Mouse (Mus musculus) heart, embryonic 13.5 days (tissue): ENCODE results near the gene Clint1. TPM values are rescaled to one million over a fixed set of nuclear protein-coding genes. Genes with fewer than 3 reads are reported as not detected.
"Not testable (repeated sequence)": the region's sequence is repeated elsewhere in the genome, so short reads cannot be mapped to it uniquely, and the experiment has no call there.

Source experiments
- ATAC-seq: fragments of 200-750 bp; cut with Nextera tagmentation; 2 replicates; pipeline ENCODE4 v1.8.0; 2017; ENCODE audit warnings: moderate TSS enrichment; ENCODE audit not compliant: insufficient number of reproducible peaks, low FRiP score, low TSS enrichment; ENCODE audit errors: extremely low read depth
- H3K27ac ChIP-seq: fragments of 300-500 bp; sonication (generic); replicated peaks from 2 replicates; pipeline ENCODE4 v1.5.1; 2015; ENCODE audit warnings: moderate library complexity, mild to moderate bottlenecking, inconsistent platforms
- H3K27me3 ChIP-seq: fragments of 300-500 bp; sonication (generic); replicated peaks from 2 replicates; pipeline ENCODE4 v1.6.1; 2015; ENCODE audit warnings: mild to moderate bottlenecking, inconsistent platforms
- H3K36me3 ChIP-seq: fragments of 300-500 bp; sonication (generic); 2 replicates; pipeline ENCODE4 v1.6.1; 2015; ENCODE audit warnings: mild to moderate bottlenecking, inconsistent platforms
- H3K4me1 ChIP-seq: fragments of 300-500 bp; sonication (generic); 2 replicates; pipeline ENCODE4 v1.6.1; 2015; ENCODE audit warnings: inconsistent platforms
- H3K4me2 ChIP-seq: fragments of 300-500 bp; sonication (generic); 2 replicates; pipeline ENCODE4 v1.6.1; 2015; ENCODE audit warnings: inconsistent platforms, mild to moderate bottlenecking, moderate library complexity
- H3K4me3 ChIP-seq: fragments of 300-500 bp; sonication (generic); 2 replicates; pipeline ENCODE4 v1.5.1; 2015; ENCODE audit warnings: moderate library complexity, mild to moderate bottlenecking, inconsistent platforms
- H3K9ac ChIP-seq: fragments of 300-500 bp; sonication (generic); 2 replicates; pipeline ENCODE4 v1.6.1; 2015; ENCODE audit warnings: inconsistent platforms, mild to moderate bottlenecking, moderate library complexity
- H3K9me3 ChIP-seq: fragments of 300-500 bp; sonication (generic); 2 replicates; pipeline ENCODE4 v1.6.1; 2016; ENCODE audit warnings: inconsistent platforms
- WGBS: fragments of 180-500 bp; shearing (Covaris S2); methylation state at CpG from one replicate; pipeline ENCODE4 v1.1.7; 2015; ENCODE audit warnings: mixed read lengths; 5-methylcytosine and 5-hydroxymethylcytosine counted together
- polyA plus RNA-seq: library from polyadenylated mRNA; unstranded; fragments of >200 nt; fragmentation: Nextera tagmentation; extraction: Ambion mirVana; gene quantifications from 2 replicates; pipeline ENCODE4 v1.2.1, GENCODE M21; 2015

The Clint1 gene
- polyA plus RNA-seq, 1 experiment from 2014 or later, result 50.6 TPM

DNA sequence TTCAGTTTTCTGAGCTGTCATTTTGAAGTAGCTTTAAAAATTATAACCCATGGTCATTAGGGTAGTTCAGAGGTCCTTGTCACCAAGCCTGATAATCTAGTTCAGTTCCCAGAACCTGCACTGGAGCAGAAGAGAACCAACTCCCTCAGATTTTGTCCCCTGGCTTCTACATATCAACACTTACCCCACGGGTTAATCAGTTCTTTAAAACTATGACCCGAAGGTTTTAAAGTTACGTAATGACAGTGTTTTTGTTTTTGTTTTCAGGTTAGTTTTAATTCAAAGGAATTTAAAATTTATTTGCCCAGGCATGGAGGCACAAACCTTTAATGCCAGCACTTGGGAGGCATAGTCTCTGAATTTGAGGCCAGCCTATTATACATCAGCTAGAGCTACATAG, 12.6 kb downstream of the Clint1 start:
- Histone ChIP-seq H3K9ac (no peak overlapping the region), H3K4me2 (no peak overlapping the region), H3K9me3 (no peaks in the 10 kb centered on the region), H3K27ac (no peak overlapping the region), H3K36me3 (peaks cover 16% of the 10 kb centered on the region), H3K4me1 (peaks cover 46% of the 10 kb centered on the region), H3K27me3 (no peaks in the 10 kb centered on the region), H3K4me3 (no peak overlapping the region)
- WGBS, result 80% methylated on average over 3 of the region's 3 CpGs
- no peak for ATAC-seq

DNA sequence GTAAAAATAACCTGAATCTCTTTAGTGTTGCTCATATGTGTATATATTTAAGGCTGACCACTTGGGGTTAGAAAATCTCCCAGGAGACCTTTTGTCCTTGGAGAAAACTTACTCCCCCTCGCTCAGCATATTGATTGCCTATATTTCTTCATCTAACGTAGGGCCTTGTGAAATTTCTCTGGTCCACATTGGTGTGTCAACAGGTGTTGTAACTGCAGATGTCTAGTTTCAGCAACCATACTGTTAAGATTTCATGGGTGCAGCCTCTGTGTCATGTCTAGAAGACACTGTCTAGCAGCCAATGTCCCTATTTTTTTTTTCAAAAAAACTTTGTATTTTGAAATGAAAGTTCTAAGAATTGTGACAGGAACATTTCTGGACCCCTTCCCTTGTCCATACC, 14.0 kb downstream of the Clint1 start:
- Histone ChIP-seq H3K9ac (no peak overlapping the region), H3K4me3 (no peak overlapping the region), H3K9me3 (no peaks in the 10 kb centered on the region), H3K4me1 (peaks cover 39% of the 10 kb centered on the region), H3K27ac (no peak overlapping the region), H3K27me3 (no peaks in the 10 kb centered on the region), H3K4me2 (no peak overlapping the region), H3K36me3 (peaks cover 11% of the 10 kb centered on the region; the same call in 1 of the 2 replicates)
- no peak for ATAC-seq
- WGBS, result 85% methylated on average over 2 of the region's 2 CpGs

DNA sequence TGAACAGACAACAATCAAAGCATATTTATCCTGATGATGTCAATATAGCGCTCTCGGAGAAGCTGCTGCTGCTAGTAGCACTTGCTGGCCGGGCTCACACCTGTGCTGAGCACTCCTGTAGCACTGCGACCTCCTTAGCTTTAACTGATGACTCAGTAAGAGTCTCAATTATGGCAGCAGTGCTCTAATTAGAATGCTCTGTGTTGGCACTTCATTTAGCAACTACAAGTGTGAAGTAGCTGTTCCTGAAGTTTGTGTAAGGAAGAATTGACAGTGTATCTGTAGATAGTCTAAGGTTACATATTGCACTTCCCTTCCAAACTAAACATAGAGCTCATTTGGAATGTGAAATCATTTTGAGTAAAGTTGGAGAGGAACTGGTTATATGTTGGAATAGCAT, 14.7 kb downstream of the Clint1 start:
- Histone ChIP-seq H3K36me3 (peaks cover 10% of the 10 kb centered on the region; the same call in 1 of the 2 replicates), H3K9me3 (no peaks in the 10 kb centered on the region), H3K27ac (no peak overlapping the region), H3K4me2 (no peak overlapping the region), H3K27me3 (no peaks in the 10 kb centered on the region), H3K4me3 (no peak overlapping the region), H3K4me1 (peaks cover 32% of the 10 kb centered on the region), H3K9ac (no peak overlapping the region)
- ATAC-seq, result no peak
- WGBS, result 78% methylated on average over 4 of the region's 4 CpGs

DNA sequence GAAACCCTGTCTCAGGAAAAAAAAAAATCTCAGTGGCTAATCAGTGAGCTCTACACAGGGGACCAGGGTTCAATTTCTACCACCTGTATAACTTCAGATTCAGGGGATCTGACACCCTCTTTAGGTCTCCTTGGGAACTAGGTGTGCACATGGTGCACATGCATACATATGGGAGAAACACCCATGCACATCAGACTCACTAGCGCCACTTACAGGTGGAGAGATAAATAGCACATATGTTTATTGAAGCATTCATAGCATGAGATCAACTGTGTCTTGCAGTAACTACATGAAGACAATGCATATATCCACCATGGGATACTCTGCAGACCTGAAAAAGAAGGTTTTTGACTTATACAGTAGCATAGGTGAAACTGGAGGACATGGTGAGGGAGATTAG, 21.8 kb downstream of the Clint1 start:
- no peak overlapping the region for H3K9ac ChIP-seq
- H3K27ac ChIP-seq, result no peak overlapping the region
- no peaks in the 10 kb centered on the region for H3K9me3 ChIP-seq
- 69% methylated on average over 1 of the region's 1 CpGs for WGBS
- no peak overlapping the region for H3K4me2 ChIP-seq
- H3K27me3 ChIP-seq, result no peaks in the 10 kb centered on the region
- no peak overlapping the region for H3K4me3 ChIP-seq
- peaks cover 29% of the 10 kb centered on the region; the same call in 1 of the 2 replicates for H3K36me3 ChIP-seq
- peaks cover 25% of the 10 kb centered on the region for H3K4me1 ChIP-seq
- ATAC-seq, result no peak

DNA sequence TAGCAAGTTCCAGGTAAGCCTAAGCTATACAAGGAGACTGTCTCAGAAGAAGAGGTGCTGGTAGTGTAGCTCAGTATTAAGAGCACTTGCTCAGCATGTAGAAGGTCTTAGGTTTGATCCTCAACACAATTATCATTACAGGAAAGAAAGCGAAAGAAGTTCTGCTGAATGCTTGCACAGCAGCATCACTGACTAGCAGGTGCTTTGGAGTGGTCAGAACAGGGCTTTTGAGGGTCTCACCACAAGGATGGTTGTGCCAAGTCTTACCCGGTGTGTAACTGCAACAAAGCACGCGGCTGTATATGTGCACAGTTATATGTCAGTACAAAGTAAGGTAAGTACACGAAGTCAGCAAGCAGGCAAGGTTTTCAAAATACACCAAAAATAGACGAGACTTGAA, 22.4 kb downstream of the Clint1 start:
- Histone ChIP-seq H3K4me3 (no peak overlapping the region), H3K9ac (no peak overlapping the region), H3K36me3 (peaks cover 29% of the 10 kb centered on the region; the same call in 1 of the 2 replicates), H3K27ac (no peak overlapping the region), H3K4me2 (no peak overlapping the region), H3K27me3 (no peaks in the 10 kb centered on the region), H3K9me3 (no peaks in the 10 kb centered on the region), H3K4me1 (peaks cover 31% of the 10 kb centered on the region)
- 93% methylated on average over 6 of the region's 6 CpGs for WGBS
- no peak for ATAC-seq

DNA sequence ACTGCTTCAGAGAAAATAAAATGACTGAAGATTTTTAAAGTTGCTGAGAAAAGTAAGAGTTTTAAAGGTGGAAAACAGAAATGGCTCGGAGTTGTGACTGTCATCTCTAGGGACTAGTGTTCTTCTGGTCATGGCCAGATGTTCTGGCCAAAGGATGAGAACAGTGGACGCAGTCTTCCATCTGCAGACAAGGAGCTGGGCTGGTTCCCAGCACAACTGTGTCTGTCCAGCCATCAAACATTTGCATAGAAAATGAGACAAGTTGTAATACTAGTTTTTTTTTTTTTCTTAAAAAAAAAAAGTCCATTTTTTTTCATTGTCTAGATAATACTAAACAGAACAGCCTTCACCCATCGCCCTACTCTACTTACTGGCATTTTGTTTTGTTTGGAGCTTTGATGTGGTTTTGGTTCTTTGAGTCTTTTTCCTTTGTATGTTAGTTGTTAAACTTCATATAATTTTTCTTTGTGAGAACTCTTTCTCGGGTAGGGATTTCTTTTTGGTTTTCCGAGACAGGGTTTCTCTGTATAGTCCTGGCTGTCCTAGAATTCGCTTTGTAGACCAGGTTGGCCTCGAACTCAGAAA, 23.6 kb downstream of the Clint1 start:
- H3K9me3 ChIP-seq, result no peaks in the 10 kb centered on the region
- no peak overlapping the region for H3K27ac ChIP-seq
- peaks cover 22% of the 10 kb centered on the region; the same call in 1 of the 2 replicates for H3K36me3 ChIP-seq
- H3K4me2 ChIP-seq, result no peak overlapping the region
- H3K4me3 ChIP-seq, result no peak overlapping the region
- no peaks in the 10 kb centered on the region for H3K27me3 ChIP-seq
- no peak overlapping the region for H3K9ac ChIP-seq
- 90% methylated on average over 7 of the region's 7 CpGs for WGBS
- H3K4me1 ChIP-seq, result peaks cover 42% of the 10 kb centered on the region
- no peak for ATAC-seq

DNA sequence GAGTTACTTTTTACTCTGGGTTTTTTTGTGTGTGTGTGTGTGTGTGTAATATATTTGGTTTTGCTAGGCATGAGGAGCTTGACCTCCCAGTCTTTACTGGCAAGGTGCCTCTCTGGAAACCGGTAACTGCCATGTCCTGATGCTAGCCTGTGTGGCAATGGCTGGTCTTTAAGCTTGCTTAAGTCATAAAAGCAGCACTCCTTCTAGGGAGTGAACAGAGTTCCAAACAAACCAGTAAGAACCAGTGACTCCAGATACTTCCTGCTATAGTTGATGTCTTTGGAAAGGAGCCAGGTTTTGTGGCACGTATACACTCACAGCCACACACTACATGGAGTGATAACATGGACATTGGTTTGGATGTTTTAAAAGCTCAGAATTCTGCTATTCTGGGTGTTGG, 24.2 kb downstream of the Clint1 start:
- no peak for ATAC-seq

DNA sequence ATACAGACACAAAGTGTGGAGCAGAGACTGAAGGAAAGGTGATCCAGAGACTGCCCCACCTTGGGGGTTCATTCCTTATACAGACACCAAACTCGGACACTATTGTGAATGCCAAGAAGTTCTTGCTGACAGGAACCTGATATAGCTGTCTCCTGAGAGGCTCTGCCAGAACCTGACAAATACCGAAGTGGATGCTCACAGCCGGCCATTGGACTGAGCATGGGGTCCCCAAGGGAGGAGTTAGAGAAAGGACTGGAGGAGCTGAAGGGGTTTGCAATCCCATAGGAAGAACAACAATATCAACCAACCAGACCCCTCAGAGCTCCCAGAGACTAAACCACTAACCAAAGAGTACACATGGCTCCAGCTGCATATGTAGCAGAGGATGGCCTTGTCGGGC, 27.5 kb downstream of the Clint1 start:
- not testable (repeated sequence) for H3K9me3 ChIP-seq, ATAC-seq, H3K27me3 ChIP-seq, H3K4me2 ChIP-seq, H3K9ac ChIP-seq, H3K4me3 ChIP-seq, H3K27ac ChIP-seq
- WGBS, result 47% methylated on average over 4 of the region's 4 CpGs
- H3K4me1 ChIP-seq, result peaks cover 72% of the 10 kb centered on the region
- H3K36me3 ChIP-seq, result peaks cover 17% of the 10 kb centered on the region; the same call in 1 of the 2 replicates

More for the DNA sequence above, 24.2 kb downstream of the Clint1 start:
- H3K27me3 ChIP-seq, result no peaks in the 10 kb centered on the region
- peaks cover 22% of the 10 kb centered on the region; the same call in 1 of the 2 replicates for H3K36me3 ChIP-seq
- no peaks in the 10 kb centered on the region for H3K9me3 ChIP-seq
- H3K4me3 ChIP-seq, result no peak overlapping the region
- H3K4me2 ChIP-seq, result no peak overlapping the region
- no peak overlapping the region for H3K27ac ChIP-seq
- H3K4me1 ChIP-seq, result peaks cover 48% of the 10 kb centered on the region
- 62% methylated on average over 2 of the region's 2 CpGs for WGBS
- H3K9ac ChIP-seq, result no peak overlapping the region

DNA sequence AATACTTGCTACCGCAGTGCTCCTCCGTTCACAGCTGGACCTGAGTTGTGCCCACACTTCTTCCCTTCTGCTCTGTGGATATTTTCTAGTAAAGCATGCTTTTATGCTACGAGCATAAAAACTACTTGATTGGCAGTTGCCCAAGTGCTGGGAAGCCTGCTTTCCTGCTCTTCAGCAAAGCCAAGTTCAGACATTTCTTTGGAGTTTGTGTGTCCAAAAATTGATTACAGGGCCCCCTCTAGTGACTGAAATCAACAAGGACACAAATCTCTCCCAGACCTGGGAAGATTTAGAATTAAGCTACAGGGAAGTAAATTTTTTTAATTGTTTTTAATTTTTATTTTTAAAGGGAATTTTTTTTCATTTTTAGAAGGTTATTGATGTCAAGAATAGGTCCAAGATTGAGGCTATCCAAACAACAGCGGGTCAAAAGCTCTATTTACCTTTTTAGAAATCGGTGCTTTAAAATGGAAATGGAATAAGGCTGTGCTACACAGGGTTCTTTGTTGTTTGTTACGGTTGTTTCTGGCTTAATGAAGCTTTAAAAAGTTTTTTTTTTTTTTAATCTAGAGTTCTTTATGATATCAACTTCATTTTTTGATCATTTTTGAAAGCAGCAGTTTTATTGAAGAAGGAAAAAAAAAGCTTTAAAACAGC, 29.3 kb downstream of the Clint1 start:
- Histone ChIP-seq H3K9me3 (no peaks in the 10 kb centered on the region), H3K9ac (0 out of 2 replicates have a peak overlapping the region, but pooled peaks have one; percentile 45), H3K4me2 (0 out of 2 replicates have a peak overlapping the region, but pooled peaks have one; percentile 18), H3K36me3 (peaks cover 23% of the 10 kb centered on the region), H3K27me3 (no peaks in the 10 kb centered on the region), H3K27ac (peak overlapping the region; percentile 61), H3K4me3 (no peak overlapping the region), H3K4me1 (peaks cover 65% of the 10 kb centered on the region)
- ATAC-seq, result no peak
- WGBS, result 63% methylated on average over 6 of the region's 6 CpGs

DNA sequence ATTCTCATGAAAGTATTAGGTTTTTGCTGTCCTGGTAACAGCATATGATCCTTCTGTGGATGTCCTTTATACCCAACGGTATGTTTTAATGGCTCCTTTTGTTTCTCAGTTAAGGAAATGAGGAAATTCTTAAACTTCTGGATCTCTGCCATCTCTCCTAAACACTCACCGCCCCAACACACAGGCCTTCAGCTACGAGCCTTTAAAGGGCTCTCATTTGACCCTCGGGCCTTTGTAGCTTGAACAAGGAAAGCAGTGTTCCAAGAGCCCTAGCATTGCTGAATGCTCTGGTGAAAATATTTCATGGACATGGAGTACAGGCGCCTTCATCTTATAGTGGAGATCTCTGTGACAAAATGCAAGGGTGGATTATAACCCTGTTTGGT, 29.8 kb downstream of the Clint1 start:
- Histone ChIP-seq H3K27ac (peak overlapping the region; percentile 61), H3K4me1 (peaks cover 63% of the 10 kb centered on the region), H3K4me2 (no peak overlapping the region), H3K36me3 (peaks cover 23% of the 10 kb centered on the region), H3K27me3 (no peaks in the 10 kb centered on the region), H3K9me3 (no peaks in the 10 kb centered on the region), H3K4me3 (no peak overlapping the region), H3K9ac (0 out of 2 replicates have a peak overlapping the region, but pooled peaks have one; percentile 45)
- ATAC-seq, result no peak
- WGBS, result 40% methylated on average over 5 of the region's 5 CpGs

DNA sequence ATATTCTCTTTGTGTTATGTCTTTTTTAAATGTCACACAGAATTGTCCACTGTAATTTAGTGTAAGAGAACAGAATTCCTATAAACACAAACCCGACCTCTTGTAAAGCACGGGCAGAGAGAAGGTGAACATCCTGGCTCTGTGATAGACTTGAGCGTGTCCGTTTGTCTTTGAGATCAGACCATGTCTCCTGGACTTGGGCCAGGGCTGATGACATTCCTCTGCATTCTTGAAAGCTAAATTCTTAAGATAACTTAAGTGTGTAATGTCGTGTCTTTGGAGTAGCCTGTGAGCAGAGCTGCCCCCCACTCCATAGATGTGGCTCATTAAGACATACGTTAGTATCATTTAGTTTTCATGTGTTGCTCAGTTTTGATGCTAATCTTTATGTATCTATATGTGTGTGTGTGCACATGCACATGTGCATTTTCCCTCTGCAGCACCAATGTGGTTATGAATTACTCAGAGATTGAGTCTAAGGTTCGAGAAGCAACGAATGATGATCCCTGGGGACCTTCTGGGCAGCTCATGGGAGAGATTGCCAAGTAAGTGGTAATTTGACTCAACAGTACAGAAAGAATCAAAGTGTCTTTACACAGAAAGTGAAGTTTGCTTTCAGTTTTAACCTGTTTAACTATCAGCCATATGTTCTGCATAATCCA, 31.6 kb downstream of the Clint1 start:
- WGBS, result 21% methylated on average over 8 of the region's 8 CpGs
- Histone ChIP-seq H3K27ac (peak overlapping the region; percentile 40; the same call in 1 of the 2 replicates), H3K36me3 (peaks cover 38% of the 10 kb centered on the region), H3K4me3 (no peak overlapping the region), H3K9ac (peak overlapping the region; percentile 60), H3K4me2 (peak overlapping the region; percentile 53), H3K27me3 (no peaks in the 10 kb centered on the region), H3K9me3 (no peaks in the 10 kb centered on the region), H3K4me1 (peaks cover 51% of the 10 kb centered on the region)
- no peak for ATAC-seq
